Mouse (Mus musculus) intestine, embryonic 15.5 days (tissue): ENCODE measurements at regions not wholly inside any gene's neighbourhood (a gene's known extent, or its start where the extent isn't known, plus 50 kb on each side); places are given as distances from the start of the nearest gene placed in this dataset.

ENCODE experiments used
- ATAC-seq: fragments of 200-750 bp; cut with Nextera tagmentation; 2 replicates; pipeline ENCODE4 v1.8.0; 2017; ENCODE audit warnings: moderate TSS enrichment, moderate library complexity
- H3K27ac ChIP-seq: fragments of 300-500 bp; sonication (generic); 2 replicates; pipeline ENCODE4 v1.5.1; 2015; ENCODE audit warnings: mild to moderate bottlenecking, inconsistent platforms
- H3K27me3 ChIP-seq: fragments of 300-500 bp; sonication (generic); replicated peaks from 2 replicates; pipeline ENCODE4 v1.6.1; 2015; ENCODE audit warnings: inconsistent platforms
- H3K36me3 ChIP-seq: fragments of 300-500 bp; sonication (generic); 2 replicates; pipeline ENCODE4 v1.6.1; 2015; ENCODE audit warnings: inconsistent platforms
- H3K4me1 ChIP-seq: fragments of 300-500 bp; sonication (generic); replicated peaks from 2 replicates; pipeline ENCODE4 v1.6.1; 2015; ENCODE audit warnings: inconsistent platforms
- H3K4me2 ChIP-seq: fragments of 300-500 bp; sonication (generic); replicated peaks from 2 replicates; pipeline ENCODE4 v1.6.1; 2015; ENCODE audit warnings: mild to moderate bottlenecking, inconsistent platforms
- H3K4me3 ChIP-seq: fragments of 300-500 bp; sonication (generic); replicated peaks from 2 replicates; pipeline ENCODE4 v1.5.1; 2015; ENCODE audit warnings: inconsistent platforms
- H3K9ac ChIP-seq: fragments of 300-500 bp; sonication (generic); 2 replicates; pipeline ENCODE4 v1.6.1; 2015; ENCODE audit warnings: inconsistent platforms
- H3K9me3 ChIP-seq: fragments of 300-500 bp; sonication (generic); 2 replicates; pipeline ENCODE4 v1.6.1; 2016; ENCODE audit warnings: inconsistent platforms
- WGBS: fragments of 180-500 bp; shearing (Covaris S2); methylation state at CpG from one replicate; pipeline ENCODE4 v1.1.7; 2015; 5-methylcytosine and 5-hydroxymethylcytosine counted together

DNA sequence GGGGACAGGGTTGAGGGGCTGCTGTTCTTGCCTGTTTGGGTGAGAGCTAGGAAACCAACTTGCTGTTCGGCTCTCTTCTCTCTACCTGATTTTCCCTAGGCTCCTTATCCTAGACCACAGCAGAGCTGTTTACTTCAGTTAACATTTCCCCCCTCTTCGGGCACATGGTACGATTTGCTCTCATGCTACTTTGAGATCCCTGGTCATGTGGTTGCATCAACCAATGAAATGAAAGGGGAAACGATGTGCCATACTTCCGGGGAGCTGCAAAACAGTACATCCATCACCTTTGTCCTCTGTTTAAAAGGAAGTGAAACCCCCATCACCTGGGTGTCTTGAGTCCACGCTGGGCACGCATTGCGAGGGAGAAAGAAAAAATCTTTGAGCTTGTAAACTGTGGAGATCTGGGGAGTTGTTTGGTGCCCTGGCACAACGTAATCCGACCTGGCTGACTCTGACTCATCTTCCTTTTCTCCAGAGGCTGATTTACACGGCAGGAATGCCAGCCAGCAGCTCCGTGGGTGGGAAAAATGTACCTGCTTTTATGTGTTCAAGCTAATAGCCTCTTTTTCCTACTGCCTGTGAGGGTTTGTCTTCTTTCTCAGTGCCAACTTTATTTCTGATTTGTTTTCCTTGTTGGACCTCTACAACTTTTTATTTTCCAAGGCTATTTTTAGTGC, 97.2 kb upstream of the Adra1b start:
- Histone ChIP-seq H3K4me1 (no peaks in the 10 kb centered on the region), H3K27ac (no peak overlapping the region), H3K36me3 (no peaks in the 10 kb centered on the region), H3K4me3 (no peak overlapping the region), H3K4me2 (no peak overlapping the region), H3K9ac (no peak overlapping the region), H3K9me3 (no peaks in the 10 kb centered on the region), H3K27me3 (no peaks in the 10 kb centered on the region)
- 60% methylated on average over 12 of the region's 12 CpGs for WGBS
- no peak for ATAC-seq

DNA sequence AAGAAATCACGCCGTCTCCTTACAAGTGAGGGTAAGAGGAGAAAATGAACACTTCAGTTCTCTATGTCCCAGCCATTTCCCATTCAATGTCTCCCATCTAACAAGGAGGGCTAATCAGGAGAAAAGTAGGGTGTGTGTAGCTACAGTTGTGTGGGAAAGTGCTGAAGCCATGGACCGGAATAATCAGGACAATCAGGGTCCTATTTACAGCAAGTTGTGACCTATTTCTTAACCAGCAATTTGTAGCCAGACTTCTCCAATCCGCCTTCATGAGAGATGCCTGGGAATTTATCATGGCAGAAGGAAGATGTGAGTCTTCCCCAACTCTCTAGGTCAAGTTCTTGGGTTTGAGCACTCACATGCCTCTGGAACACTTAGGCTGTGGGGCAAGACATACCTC, 99.0 kb upstream of the Adra1b start:
- H3K4me1 ChIP-seq: no peaks in the 10 kb centered on the region
- no peak overlapping the region for H3K4me3 ChIP-seq
- H3K9ac ChIP-seq: no peak overlapping the region
- no peaks in the 10 kb centered on the region for H3K9me3 ChIP-seq
- ATAC-seq: no peak
- no peak overlapping the region for H3K4me2 ChIP-seq
- H3K27me3 ChIP-seq: no peaks in the 10 kb centered on the region
- H3K36me3 ChIP-seq: no peaks in the 10 kb centered on the region
- no peak overlapping the region for H3K27ac ChIP-seq
- 96% methylated on average over 4 of the region's 4 CpGs for WGBS

DNA sequence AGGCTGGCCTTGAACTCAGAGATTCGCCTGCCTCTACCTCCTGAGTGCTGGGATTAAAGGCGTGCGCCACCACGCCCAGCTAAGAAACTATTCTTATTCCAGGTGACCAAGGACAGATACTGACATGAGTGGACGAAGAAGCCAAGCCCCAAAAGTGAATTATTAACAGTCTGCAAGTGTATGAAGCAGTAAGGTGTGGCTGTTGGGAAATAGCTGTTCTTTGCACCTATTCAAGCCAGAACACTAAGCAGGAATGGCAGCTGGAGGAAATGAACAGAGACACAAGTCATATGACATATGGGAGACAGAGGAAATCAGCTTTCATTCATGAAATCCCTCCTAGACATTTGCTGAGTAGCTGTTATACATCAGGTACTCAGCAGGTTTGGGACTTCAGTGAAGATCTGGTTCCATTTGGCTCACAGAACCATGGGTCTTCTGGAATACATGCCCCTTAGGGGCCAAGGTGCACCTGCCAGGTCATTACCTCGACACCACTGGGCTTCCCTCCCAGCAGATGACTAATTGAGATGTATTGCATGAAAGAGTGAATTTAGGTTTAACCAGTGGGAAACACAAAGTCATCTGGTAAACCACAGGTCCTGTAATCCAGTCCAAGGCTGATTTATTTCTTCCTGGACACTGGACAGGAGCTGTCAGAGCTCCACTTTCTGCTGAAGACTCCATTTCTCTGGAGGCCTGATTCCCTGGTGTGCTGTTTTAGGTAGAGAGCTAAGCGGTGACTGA, 101.0 kb upstream of the Adra1b start:
- peak; percentile 95 for ATAC-seq
- H3K27ac ChIP-seq: no peak overlapping the region

DNA sequence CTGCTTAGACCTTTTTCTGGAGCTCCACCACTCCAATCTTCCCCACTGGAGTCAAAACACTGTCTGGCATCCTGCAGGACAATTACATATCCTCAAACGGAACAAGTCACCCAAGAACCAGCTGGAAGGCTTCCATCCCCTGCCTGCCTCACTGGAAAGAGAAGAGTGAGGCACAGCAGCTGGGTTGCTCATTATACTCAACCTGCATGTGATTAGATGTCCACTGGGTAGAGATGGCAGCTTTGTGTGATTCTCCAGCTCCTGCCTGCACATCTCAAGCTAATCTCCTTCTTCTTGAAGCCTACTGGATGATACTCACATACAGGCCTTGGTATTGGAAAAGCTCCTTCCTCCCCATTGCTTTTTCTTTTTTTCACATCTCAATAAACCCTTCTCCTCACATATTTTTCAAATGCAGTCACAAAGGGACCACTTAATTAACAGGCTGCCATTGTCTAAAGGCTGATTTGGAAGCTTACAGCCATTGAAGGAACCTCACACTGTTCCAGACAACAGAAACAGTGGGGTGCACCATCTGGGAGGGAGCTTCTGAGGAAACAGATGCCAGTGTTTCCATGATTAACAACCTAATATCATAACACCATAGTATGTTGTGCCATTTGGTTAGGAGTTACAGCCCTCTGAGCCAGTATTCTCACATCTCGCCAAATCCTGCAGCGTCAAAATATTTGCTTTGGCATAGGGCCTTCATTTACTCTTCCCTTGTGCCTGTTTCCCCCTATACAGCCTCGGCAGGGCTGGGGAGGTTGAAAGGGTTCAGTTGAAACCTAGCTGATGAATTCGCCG, 101.9 kb upstream of the Adra1b start:
- ATAC-seq: no peak
- WGBS: 67% methylated on average over 6 of the region's 6 CpGs

More for the DNA sequence above, 101.0 kb upstream of the Adra1b start:
- no peaks in the 10 kb centered on the region for H3K4me1 ChIP-seq
- no peak overlapping the region for H3K9ac ChIP-seq
- WGBS: 78% methylated on average over 7 of the region's 7 CpGs
- H3K4me3 ChIP-seq: no peak overlapping the region
- H3K27me3 ChIP-seq: no peaks in the 10 kb centered on the region
- no peak overlapping the region for H3K4me2 ChIP-seq
- H3K36me3 ChIP-seq: no peaks in the 10 kb centered on the region
- no peaks in the 10 kb centered on the region for H3K9me3 ChIP-seq

DNA sequence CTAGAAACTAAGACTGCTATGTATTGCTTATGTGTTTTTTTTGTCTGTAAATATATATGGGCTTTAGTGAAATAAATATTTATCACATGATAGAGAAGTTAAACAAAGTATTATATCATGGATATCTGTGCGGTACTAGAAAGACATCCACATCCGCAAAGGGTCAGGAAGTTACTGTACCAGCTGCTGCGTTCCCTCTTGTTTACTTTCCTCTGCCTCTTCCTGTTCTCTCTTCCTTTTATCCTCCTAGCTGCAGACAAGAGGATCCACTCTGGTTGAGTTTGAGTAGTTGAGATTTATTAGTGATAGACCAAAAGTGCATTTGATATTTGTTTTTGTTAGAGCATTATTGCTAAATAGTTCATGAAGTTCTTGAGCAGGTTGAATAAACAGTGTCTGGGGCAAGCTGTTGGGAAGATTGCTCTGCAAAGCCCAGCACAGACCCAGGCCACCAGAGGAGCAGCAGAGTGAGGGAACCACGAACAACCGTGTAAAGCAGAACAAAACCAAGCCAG, 106.6 kb upstream of the Adra1b start:
- ATAC-seq: peak; percentile 59
- WGBS: 36% methylated on average over 5 of the region's 5 CpGs

More for the DNA sequence above, 101.9 kb upstream of the Adra1b start:
- Histone ChIP-seq H3K4me3 (no peak overlapping the region), H3K36me3 (no peaks in the 10 kb centered on the region), H3K4me1 (no peaks in the 10 kb centered on the region), H3K27me3 (no peaks in the 10 kb centered on the region), H3K27ac (no peak overlapping the region), H3K4me2 (no peak overlapping the region), H3K9ac (no peak overlapping the region), H3K9me3 (no peaks in the 10 kb centered on the region)

DNA sequence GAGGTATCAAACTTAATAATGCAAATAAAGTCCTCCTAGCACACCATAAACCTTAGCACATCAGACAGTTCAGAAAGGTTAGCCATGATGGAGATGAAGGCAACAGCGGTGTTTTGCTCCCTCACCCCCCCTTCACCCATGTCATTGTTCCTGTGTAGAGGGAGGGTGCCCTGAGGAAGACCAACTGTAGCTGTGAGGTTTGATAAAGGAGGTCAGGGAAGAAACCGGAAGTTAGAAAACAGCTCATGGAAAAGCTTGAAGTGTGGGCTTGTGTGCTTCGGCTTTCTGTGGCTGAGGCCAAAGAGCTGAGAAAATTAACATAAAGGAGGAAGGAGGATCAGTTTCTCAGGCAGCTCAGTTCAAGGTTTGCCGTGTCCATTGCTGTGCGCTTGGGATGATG, 111.3 kb upstream of the Adra1b start:
- Histone ChIP-seq H3K4me2 (no peak overlapping the region), H3K27ac (no peak overlapping the region), H3K9me3 (no peaks in the 10 kb centered on the region), H3K27me3 (no peaks in the 10 kb centered on the region), H3K36me3 (no peaks in the 10 kb centered on the region), H3K4me1 (no peaks in the 10 kb centered on the region), H3K9ac (no peak overlapping the region), H3K4me3 (no peak overlapping the region)
- 81% methylated on average over 5 of the region's 5 CpGs for WGBS
- no peak for ATAC-seq

More for the DNA sequence above, 106.6 kb upstream of the Adra1b start:
- H3K27ac ChIP-seq: no peak overlapping the region
- no peak overlapping the region for H3K9ac ChIP-seq
- no peaks in the 10 kb centered on the region for H3K4me1 ChIP-seq
- H3K4me3 ChIP-seq: no peak overlapping the region
- H3K4me2 ChIP-seq: no peak overlapping the region
- no peaks in the 10 kb centered on the region for H3K36me3 ChIP-seq
- H3K27me3 ChIP-seq: no peaks in the 10 kb centered on the region
- H3K9me3 ChIP-seq: no peaks in the 10 kb centered on the region

DNA sequence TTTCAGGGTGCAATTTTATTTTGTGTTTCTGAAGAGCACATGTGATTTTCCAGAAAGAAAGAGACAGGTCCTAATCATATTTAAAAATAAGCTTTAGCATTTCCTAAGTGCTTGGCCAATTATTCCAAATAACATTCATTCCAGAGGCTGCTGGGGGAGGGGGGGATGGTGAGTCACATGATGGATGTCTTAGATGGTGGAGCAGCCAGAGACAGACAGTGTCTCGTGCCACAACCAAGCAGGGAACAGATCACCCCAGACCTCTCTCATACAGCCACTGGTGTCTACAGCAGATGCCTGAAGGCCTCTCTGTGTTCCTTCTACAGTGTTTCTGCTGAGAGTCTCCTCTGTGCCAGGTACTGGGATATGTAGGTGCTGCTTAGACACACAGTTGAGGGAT, 112.8 kb upstream of the Adra1b start:
- no peaks in the 10 kb centered on the region for H3K36me3 ChIP-seq
- ATAC-seq: no peak
- no peaks in the 10 kb centered on the region for H3K27me3 ChIP-seq
- H3K4me2 ChIP-seq: no peak overlapping the region
- H3K9ac ChIP-seq: no peak overlapping the region
- WGBS: 48% methylated on average over 1 of the region's 1 CpGs
- no peak overlapping the region for H3K4me3 ChIP-seq
- no peaks in the 10 kb centered on the region for H3K4me1 ChIP-seq
- H3K9me3 ChIP-seq: no peaks in the 10 kb centered on the region
- H3K27ac ChIP-seq: no peak overlapping the region

DNA sequence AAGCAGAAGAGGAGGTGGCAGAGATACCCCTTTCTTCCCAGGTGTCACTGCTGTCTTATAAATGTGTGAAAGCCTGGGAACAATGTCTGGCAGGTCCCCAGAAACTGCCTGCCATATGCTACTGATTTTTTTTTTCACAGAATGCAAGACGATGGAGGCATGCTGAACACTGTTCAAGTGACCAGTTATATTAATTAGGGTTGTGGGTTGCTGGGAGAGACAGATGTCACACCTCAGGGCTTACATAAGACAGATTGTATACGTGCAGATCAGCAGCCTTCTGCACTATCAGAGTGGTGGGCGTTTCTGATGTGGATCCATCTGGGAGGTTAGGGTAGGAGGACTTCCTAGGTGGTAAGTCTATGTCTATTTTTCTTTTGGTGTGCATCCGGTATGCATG, 120.6 kb upstream of the Adra1b start:
- H3K9me3 ChIP-seq: no peaks in the 10 kb centered on the region
- H3K4me3 ChIP-seq: no peak overlapping the region
- no peak for ATAC-seq
- no peaks in the 10 kb centered on the region for H3K36me3 ChIP-seq
- no peak overlapping the region for H3K27ac ChIP-seq
- no peak overlapping the region for H3K9ac ChIP-seq
- no peak overlapping the region for H3K4me2 ChIP-seq
- H3K4me1 ChIP-seq: no peaks in the 10 kb centered on the region
- WGBS: 73% methylated on average over 4 of the region's 4 CpGs
- H3K27me3 ChIP-seq: no peaks in the 10 kb centered on the region

DNA sequence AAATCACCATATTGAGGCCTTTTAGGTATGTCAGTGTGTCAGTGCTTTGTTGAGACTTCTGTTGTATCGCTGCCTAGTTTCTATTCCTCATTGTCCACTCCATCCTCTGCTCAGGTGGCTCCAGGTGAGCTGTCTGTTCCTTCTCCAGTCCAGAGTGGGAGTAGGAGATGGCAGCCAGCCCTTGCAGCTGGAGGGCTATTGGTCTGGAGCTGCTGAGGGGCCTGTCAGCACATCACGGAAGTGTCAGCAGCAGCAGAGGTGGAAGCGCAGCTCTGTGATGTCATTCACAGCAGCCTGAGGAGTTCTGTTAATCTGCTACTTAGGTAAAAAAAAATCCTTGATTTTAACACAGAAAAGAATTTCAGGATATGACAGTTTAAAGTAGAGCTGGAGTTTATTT, 126.0 kb upstream of the Adra1b start:
- Histone ChIP-seq H3K9ac (no peak overlapping the region), H3K4me2 (no peak overlapping the region), H3K27ac (no peak overlapping the region), H3K36me3 (no peaks in the 10 kb centered on the region), H3K4me1 (no peaks in the 10 kb centered on the region), H3K27me3 (no peaks in the 10 kb centered on the region), H3K9me3 (no peaks in the 10 kb centered on the region), H3K4me3 (no peak overlapping the region)
- WGBS: 69% methylated on average over 3 of the region's 3 CpGs
- ATAC-seq: no peak

DNA sequence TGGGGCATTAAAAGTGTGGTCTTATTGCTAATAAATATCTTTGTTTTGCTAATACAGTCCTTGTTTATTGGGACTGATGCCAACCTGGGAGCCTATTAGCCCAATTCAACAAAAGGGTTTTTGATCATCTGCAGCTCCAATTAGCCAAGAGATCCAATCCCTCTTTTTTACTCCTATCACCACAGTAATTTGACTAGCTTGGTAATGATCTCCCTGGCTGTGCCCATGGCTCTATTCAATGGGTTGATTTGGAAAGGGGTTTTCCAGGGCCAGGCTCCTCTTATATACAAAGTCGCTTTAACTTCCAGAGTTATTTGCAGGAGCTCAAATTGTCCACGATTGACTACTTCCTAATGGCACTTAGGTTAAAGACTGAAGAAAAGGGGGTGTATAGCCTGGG, 145.1 kb upstream of the Adra1b start:
- no peak overlapping the region for H3K4me2 ChIP-seq
- H3K4me3 ChIP-seq: no peak overlapping the region
- no peak overlapping the region for H3K9ac ChIP-seq
- no peaks in the 10 kb centered on the region for H3K9me3 ChIP-seq
- ATAC-seq: no peak
- 58% methylated on average over 2 of the region's 2 CpGs for WGBS
- no peaks in the 10 kb centered on the region for H3K27me3 ChIP-seq
- no peaks in the 10 kb centered on the region for H3K36me3 ChIP-seq
- no peaks in the 10 kb centered on the region for H3K4me1 ChIP-seq
- no peak overlapping the region for H3K27ac ChIP-seq

DNA sequence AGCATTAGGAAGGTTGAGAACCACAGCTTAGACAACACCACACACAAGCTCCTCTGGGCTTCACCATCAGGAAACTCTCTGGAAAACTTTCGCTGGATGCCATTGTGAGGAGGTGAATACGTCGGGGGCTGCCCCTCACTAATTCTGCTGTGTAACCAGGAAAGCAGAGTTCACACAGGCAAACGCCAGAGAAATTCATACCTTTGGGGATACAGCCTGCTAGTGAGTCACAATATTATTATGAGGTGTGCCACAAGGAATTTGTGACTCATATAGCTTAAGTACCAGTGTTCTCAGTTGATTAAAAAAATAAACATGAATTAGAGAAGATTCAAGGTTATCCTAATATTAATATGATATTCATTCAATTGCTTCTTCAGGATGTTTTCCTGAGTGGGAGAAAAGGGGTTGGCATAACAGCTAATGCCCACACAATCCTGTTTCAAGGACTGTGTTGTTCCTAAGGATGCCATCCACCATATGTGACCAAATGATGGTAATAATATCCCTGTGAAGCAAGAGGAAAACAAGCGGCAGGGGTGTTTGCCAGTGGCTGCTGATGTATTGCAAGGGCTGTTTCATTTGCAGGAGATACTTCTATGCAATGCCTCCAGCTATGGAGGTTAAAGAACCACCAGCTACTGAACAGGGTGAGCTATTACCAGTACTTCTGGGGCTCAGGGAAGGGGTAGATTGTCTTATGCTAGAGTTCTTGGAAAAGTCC, 148.4 kb upstream of the Adra1b start:
- Histone ChIP-seq H3K36me3 (no peaks in the 10 kb centered on the region), H3K9me3 (no peaks in the 10 kb centered on the region), H3K27ac (no peak overlapping the region), H3K4me1 (no peaks in the 10 kb centered on the region), H3K9ac (no peak overlapping the region), H3K27me3 (no peaks in the 10 kb centered on the region), H3K4me2 (no peak overlapping the region), H3K4me3 (no peak overlapping the region)
- 80% methylated on average over 5 of the region's 5 CpGs for WGBS
- ATAC-seq: no peak

DNA sequence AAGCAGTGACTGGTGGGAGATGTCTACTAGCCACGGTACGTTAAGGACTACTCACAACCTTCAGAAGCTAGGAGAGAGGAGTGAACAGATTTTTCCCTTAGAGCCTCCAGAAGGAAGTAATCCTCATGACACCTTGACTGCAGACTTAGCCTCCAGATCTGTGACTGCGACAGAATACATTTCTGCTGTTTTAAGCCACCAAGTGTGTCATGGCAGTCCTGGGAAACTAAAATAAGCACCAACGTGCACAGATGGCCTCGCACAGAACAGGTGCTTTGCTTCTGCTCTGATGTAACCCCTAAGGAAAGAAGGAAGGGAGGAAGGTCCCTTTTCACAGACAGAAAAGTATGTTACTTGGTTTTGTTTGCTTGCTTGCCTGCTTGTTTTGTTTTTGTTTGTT, 151.5 kb upstream of the Adra1b start:
- Histone ChIP-seq H3K4me1 (no peaks in the 10 kb centered on the region), H3K27ac (no peak overlapping the region), H3K4me3 (no peak overlapping the region), H3K4me2 (no peak overlapping the region), H3K36me3 (no peaks in the 10 kb centered on the region), H3K9me3 (no peaks in the 10 kb centered on the region), H3K9ac (no peak overlapping the region), H3K27me3 (no peaks in the 10 kb centered on the region)
- ATAC-seq: no peak
- 82% methylated on average over 5 of the region's 5 CpGs for WGBS
